Mouse (Mus musculus) midbrain, embryonic 12.5 days (tissue): ENCODE data around the gene Snx33. TPM values are rescaled to one million over a fixed set of nuclear protein-coding genes. Genes with fewer than 3 reads are reported as not detected.
"Not testable (repeated sequence)": the region's sequence is repeated elsewhere in the genome, so short reads cannot be mapped to it uniquely, and the experiment has no call there.

Source experiments
- ATAC-seq: fragments of 200-750 bp; cut with Nextera tagmentation; 2 replicates; pipeline ENCODE4 v1.8.0; 2017; ENCODE audit warnings: low read depth, moderate TSS enrichment, moderate library complexity; ENCODE audit not compliant: low FRiP score
- H3K27ac ChIP-seq: fragments of 300-500 bp; sonication (generic); replicated peaks from 2 replicates; pipeline ENCODE4 v1.5.1; 2016; ENCODE audit warnings: mild to moderate bottlenecking
- H3K27me3 ChIP-seq: fragments of 300-500 bp; sonication (generic); 2 replicates; pipeline ENCODE4 v1.6.1; 2016; ENCODE audit warnings: mild to moderate bottlenecking
- H3K36me3 ChIP-seq: fragments of 300-500 bp; sonication (generic); 2 replicates; pipeline ENCODE4 v1.6.1; 2016
- H3K4me1 ChIP-seq: fragments of 300-500 bp; sonication (generic); 2 replicates; pipeline ENCODE4 v1.6.1; 2016
- H3K4me2 ChIP-seq: fragments of 300-500 bp; sonication (generic); replicated peaks from 2 replicates; pipeline ENCODE4 v1.6.1; 2016; ENCODE audit warnings: mild to moderate bottlenecking, moderate library complexity
- H3K4me3 ChIP-seq: fragments of 300-500 bp; sonication (generic); 2 replicates; pipeline ENCODE4 v1.5.1; 2016; ENCODE audit warnings: mild to moderate bottlenecking
- H3K9ac ChIP-seq: fragments of 300-500 bp; sonication (generic); replicated peaks from 2 replicates; pipeline ENCODE4 v1.6.1; 2016; ENCODE audit warnings: mild to moderate bottlenecking, moderate library complexity
- H3K9me3 ChIP-seq: fragments of 300-500 bp; sonication (generic); 2 replicates; pipeline ENCODE4 v1.6.1; 2016; ENCODE audit warnings: mild to moderate bottlenecking
- WGBS: fragments of 180-500 bp; shearing (Covaris S2); methylation state at CpG from one replicate; pipeline ENCODE4 v1.1.7; 2016; 5-methylcytosine and 5-hydroxymethylcytosine counted together
- polyA plus RNA-seq: library from polyadenylated mRNA; unstranded; fragments of >200 nt; fragmentation: Nextera tagmentation; extraction: Ambion mirVana; gene quantifications from 2 replicates; pipeline ENCODE4 v1.2.1, GENCODE M21; 2016

The Snx33 gene
- polyA plus RNA-seq, 1 experiment from 2014 or later, result 7.8 TPM

- H3K4me3 ChIP-seq, result peak overlapping the region; percentile 1; the same call in 1 of the 2 replicates
- peaks cover 1% of the 10 kb centered on the region for H3K27me3 ChIP-seq
- peak overlapping the region; percentile 37; the same call in 1 of the 2 replicates for H3K9ac ChIP-seq
- ATAC-seq, result no peak
- H3K36me3 ChIP-seq, result peaks cover 17% of the 10 kb centered on the region; the same call in 1 of the 2 replicates
- peak overlapping the region; percentile 39 for H3K4me2 ChIP-seq
- H3K27ac ChIP-seq, result no peak overlapping the region
- peaks cover 50% of the 10 kb centered on the region for H3K4me1 ChIP-seq
- 74% methylated on average over 8 of the region's 8 CpGs for WGBS
- no peaks in the 10 kb centered on the region for H3K9me3 ChIP-seq
Measured at GRCm38 (mm10) chr9:56923841-56924650, 4.1 kb downstream of the Snx33 start.

- Histone ChIP-seq H3K4me2 (no peak overlapping the region), H3K27me3 (no peaks in the 10 kb centered on the region), H3K9me3 (no peaks in the 10 kb centered on the region), H3K9ac (no peak overlapping the region), H3K27ac (no peak overlapping the region), H3K36me3 (peaks cover 27% of the 10 kb centered on the region), H3K4me3 (no peak overlapping the region), H3K4me1 (peaks cover 43% of the 10 kb centered on the region)
- no peak for ATAC-seq
- WGBS, result 98% methylated on average over 4 of the region's 4 CpGs
Measured at GRCm38 (mm10) chr9:56922746-56923145, 5.4 kb downstream of the Snx33 start.

- WGBS, result 97% methylated on average over 13 of the region's 13 CpGs
- no peaks in the 10 kb centered on the region for H3K27me3 ChIP-seq
- no peak overlapping the region for H3K4me2 ChIP-seq
- no peaks in the 10 kb centered on the region for H3K9me3 ChIP-seq
- no peak overlapping the region for H3K27ac ChIP-seq
- no peak overlapping the region for H3K4me3 ChIP-seq
- peaks cover 4% of the 10 kb centered on the region for H3K4me1 ChIP-seq
- ATAC-seq, result no peak
- H3K9ac ChIP-seq, result no peak overlapping the region
- peaks cover 46% of the 10 kb centered on the region for H3K36me3 ChIP-seq
Measured at GRCm38 (mm10) chr9:56918466-56918865, 9.7 kb downstream of the Snx33 start.

- no peak overlapping the region for H3K4me3 ChIP-seq
- no peak overlapping the region for H3K4me2 ChIP-seq
- no peaks in the 10 kb centered on the region for H3K4me1 ChIP-seq
- peaks cover 42% of the 10 kb centered on the region for H3K36me3 ChIP-seq
- H3K27ac ChIP-seq, result no peak overlapping the region
- no peak overlapping the region for H3K9ac ChIP-seq
- ATAC-seq, result no peak
- no peaks in the 10 kb centered on the region for H3K9me3 ChIP-seq
- 64% methylated on average over 2 of the region's 2 CpGs for WGBS
- H3K27me3 ChIP-seq, result no peaks in the 10 kb centered on the region
Measured at GRCm38 (mm10) chr9:56917131-56917530, 11.0 kb downstream of the Snx33 start.

GRCm38 (mm10) chr9:56915695-56916410 is 12.3 kb downstream of the Snx33 start:
- Histone ChIP-seq H3K4me2 (no peak overlapping the region), H3K27ac (no peak overlapping the region), H3K9ac (no peak overlapping the region), H3K4me1 (no peaks in the 10 kb centered on the region), H3K36me3 (peaks cover 34% of the 10 kb centered on the region), H3K4me3 (no peak overlapping the region), H3K9me3 (no peaks in the 10 kb centered on the region), H3K27me3 (no peaks in the 10 kb centered on the region)
- ATAC-seq, result no peak
- 86% methylated on average over 5 of the region's 5 CpGs for WGBS

GRCm38 (mm10) chr9:56915116-56915515 is 13.1 kb downstream of the Snx33 start:
- H3K4me3 ChIP-seq, result no peak overlapping the region
- H3K9ac ChIP-seq, result no peak overlapping the region
- ATAC-seq, result no peak
- no peaks in the 10 kb centered on the region for H3K27me3 ChIP-seq
- no peak overlapping the region for H3K27ac ChIP-seq
- peaks cover 31% of the 10 kb centered on the region for H3K36me3 ChIP-seq
- no peak overlapping the region for H3K4me2 ChIP-seq
- 86% methylated on average over 1 of the region's 1 CpGs for whole genome bisulfite sequencing
- no peaks in the 10 kb centered on the region for H3K4me1 ChIP-seq
- H3K9me3 ChIP-seq, result no peaks in the 10 kb centered on the region

- no peak overlapping the region for H3K4me3 ChIP-seq
- no peaks in the 10 kb centered on the region for H3K27me3 ChIP-seq
- no peak for ATAC-seq
- H3K36me3 ChIP-seq, result peaks cover 30% of the 10 kb centered on the region
- no peaks in the 10 kb centered on the region for H3K4me1 ChIP-seq
- H3K27ac ChIP-seq, result no peak overlapping the region
- H3K9me3 ChIP-seq, result no peaks in the 10 kb centered on the region
- H3K9ac ChIP-seq, result no peak overlapping the region
- WGBS, result 89% methylated on average over 9 of the region's 9 CpGs
- no peak overlapping the region for H3K4me2 ChIP-seq
Measured at GRCm38 (mm10) chr9:56913991-56914390, 14.2 kb downstream of the Snx33 start.

- Histone ChIP-seq H3K27me3 (no peaks in the 10 kb centered on the region), H3K9me3 (no peaks in the 10 kb centered on the region)
Measured at GRCm38 (mm10) chr9:56911017-56911416, 17.2 kb downstream of the Snx33 start.

GRCm38 (mm10) chr9:56909991-56910390 is 18.2 kb downstream of the Snx33 start:
- not testable (repeated sequence) for H3K4me2 ChIP-seq, H3K36me3 ChIP-seq, H3K4me3 ChIP-seq, H3K27ac ChIP-seq, ATAC-seq, H3K9ac ChIP-seq, H3K4me1 ChIP-seq, H3K27me3 ChIP-seq, H3K9me3 ChIP-seq
- 51% methylated on average over 4 of the region's 4 CpGs for WGBS

More at GRCm38 (mm10) chr9:56911017-56911416, 17.2 kb downstream of the Snx33 start:
- no peak overlapping the region for H3K4me3 ChIP-seq
- H3K9ac ChIP-seq, result no peak overlapping the region
- no peak overlapping the region for H3K4me2 ChIP-seq
- no peak for ATAC-seq
- no peak overlapping the region for H3K27ac ChIP-seq
- peaks cover 5% of the 10 kb centered on the region; the same call in 1 of the 2 replicates for H3K36me3 ChIP-seq
- WGBS, result 57% methylated on average over 1 of the region's 1 CpGs
- H3K4me1 ChIP-seq, result no peaks in the 10 kb centered on the region

- Histone ChIP-seq H3K27ac (no peak overlapping the region), H3K4me1 (no peaks in the 10 kb centered on the region), H3K36me3 (no peaks in the 10 kb centered on the region), H3K27me3 (no peaks in the 10 kb centered on the region), H3K4me2 (no peak overlapping the region), H3K4me3 (no peak overlapping the region), H3K9me3 (no peaks in the 10 kb centered on the region), H3K9ac (no peak overlapping the region)
- no peak for ATAC-seq
- 85% methylated on average over 9 of the region's 9 CpGs for WGBS
Measured at GRCm38 (mm10) chr9:56907549-56907948, 20.6 kb downstream of the Snx33 start.

GRCm38 (mm10) chr9:56903662-56904061 is 24.5 kb downstream of the Snx33 start:
- Histone ChIP-seq H3K27me3 (no peaks in the 10 kb centered on the region), H3K27ac (no peak overlapping the region), H3K9ac (no peak overlapping the region), H3K4me1 (no peaks in the 10 kb centered on the region), H3K36me3 (no peaks in the 10 kb centered on the region), H3K4me2 (no peak overlapping the region), H3K4me3 (no peak overlapping the region), H3K9me3 (no peaks in the 10 kb centered on the region)
- no peak for ATAC-seq
- WGBS, result 86% methylated on average over 3 of the region's 3 CpGs

GRCm38 (mm10) chr9:56901187-56901586 is 27.0 kb downstream of the Snx33 start:
- H3K36me3 ChIP-seq, result no peaks in the 10 kb centered on the region
- no peaks in the 10 kb centered on the region for H3K27me3 ChIP-seq
- no peak overlapping the region for H3K9ac ChIP-seq
- no peaks in the 10 kb centered on the region for H3K4me1 ChIP-seq
- H3K27ac ChIP-seq, result no peak overlapping the region
- WGBS, result 77% methylated on average over 8 of the region's 8 CpGs
- H3K4me2 ChIP-seq, result no peak overlapping the region
- no peak overlapping the region for H3K4me3 ChIP-seq
- no peaks in the 10 kb centered on the region for H3K9me3 ChIP-seq
- ATAC-seq, result no peak
